Mouse (Mus musculus) kidney, embryonic 15.5 days (tissue): ENCODE measurements around the gene Map1b. TPM values are rescaled to one million over a fixed set of nuclear protein-coding genes. Genes with fewer than 3 reads are reported as not detected.

ENCODE experiments used
- ATAC-seq: fragments of 200-750 bp; cut with Nextera tagmentation; replicated peaks from 2 replicates; pipeline ENCODE4 v1.8.0; 2017; ENCODE audit warnings: moderate TSS enrichment; ENCODE audit not compliant: low FRiP score
- H3K27ac ChIP-seq: fragments of 300-500 bp; sonication (generic); 2 replicates; pipeline ENCODE4 v1.5.1; 2015; ENCODE audit warnings: mild to moderate bottlenecking, inconsistent platforms
- H3K27me3 ChIP-seq: fragments of 300-500 bp; sonication (generic); 2 replicates; pipeline ENCODE4 v1.6.1; 2015; ENCODE audit warnings: inconsistent platforms
- H3K36me3 ChIP-seq: fragments of 300-500 bp; sonication (generic); 2 replicates; pipeline ENCODE4 v1.6.1; 2015; ENCODE audit warnings: inconsistent platforms
- H3K4me1 ChIP-seq: fragments of 300-500 bp; sonication (generic); 2 replicates; pipeline ENCODE4 v1.6.1; 2015; ENCODE audit warnings: inconsistent platforms
- H3K4me2 ChIP-seq: fragments of 300-500 bp; sonication (generic); 2 replicates; pipeline ENCODE4 v1.6.1; 2015; ENCODE audit warnings: moderate library complexity, mild to moderate bottlenecking, inconsistent platforms
- H3K4me3 ChIP-seq: fragments of 300-500 bp; sonication (generic); replicated peaks from 2 replicates; pipeline ENCODE4 v1.5.1; 2015; ENCODE audit warnings: mild to moderate bottlenecking, inconsistent platforms
- H3K9ac ChIP-seq: fragments of 300-500 bp; sonication (generic); 2 replicates; pipeline ENCODE4 v1.6.1; 2015; ENCODE audit warnings: mild to moderate bottlenecking, inconsistent platforms
- H3K9me3 ChIP-seq: fragments of 300-500 bp; sonication (generic); replicated peaks from 2 replicates; pipeline ENCODE4 v1.6.1; 2016; ENCODE audit warnings: inconsistent platforms
- WGBS: fragments of 180-500 bp; shearing (Covaris S2); methylation state at CpG from one replicate; pipeline ENCODE4 v1.1.7; 2015; ENCODE audit warnings: mixed read lengths; 5-methylcytosine and 5-hydroxymethylcytosine counted together
- polyA plus RNA-seq: library from polyadenylated mRNA; unstranded; fragments of >200 nt; fragmentation: Nextera tagmentation; extraction: Ambion mirVana; gene quantifications from 2 replicates; pipeline ENCODE4 v1.2.1, GENCODE M21; 2015

The Map1b gene
- polyA plus RNA-seq, 1 experiment from 2014 or later, result 76.4 TPM

GRCm38 (mm10) chr13:99443484-99444175 is 72.7 kb downstream of the Map1b start:
- peaks cover 15% of the 10 kb centered on the region for H3K4me1 ChIP-seq
- H3K9ac ChIP-seq, result no peak overlapping the region
- H3K27ac ChIP-seq, result no peak overlapping the region
- H3K4me3 ChIP-seq, result no peak overlapping the region
- no peak overlapping the region for H3K4me2 ChIP-seq
- peaks cover 20% of the 10 kb centered on the region for H3K36me3 ChIP-seq
- 84% methylated on average over 7 of the region's 7 CpGs for WGBS
- H3K27me3 ChIP-seq, result no peaks in the 10 kb centered on the region
- no peak for ATAC-seq
- H3K9me3 ChIP-seq, result no peaks in the 10 kb centered on the region

GRCm38 (mm10) chr13:99442434-99443249 is 73.7 kb downstream of the Map1b start:
- Histone ChIP-seq H3K36me3 (peaks cover 20% of the 10 kb centered on the region), H3K9me3 (no peaks in the 10 kb centered on the region), H3K27me3 (no peaks in the 10 kb centered on the region), H3K4me3 (no peak overlapping the region), H3K27ac (no peak overlapping the region), H3K4me1 (peaks cover 15% of the 10 kb centered on the region), H3K9ac (no peak overlapping the region), H3K4me2 (no peak overlapping the region)
- 83% methylated on average over 12 of the region's 12 CpGs for WGBS
- no peak for ATAC-seq

GRCm38 (mm10) chr13:99441700-99442433 is 74.5 kb downstream of the Map1b start:
- 60% methylated on average over 18 of the region's 18 CpGs for WGBS
- no peak for ATAC-seq
- H3K9ac ChIP-seq, result no peak overlapping the region

GRCm38 (mm10) chr13:99440228-99440627 is 76.1 kb downstream of the Map1b start:
- WGBS, result 88% methylated on average over 2 of the region's 2 CpGs
- H3K4me3 ChIP-seq, result no peak overlapping the region
- H3K9ac ChIP-seq, result no peak overlapping the region
- peaks cover 15% of the 10 kb centered on the region for H3K4me1 ChIP-seq
- peaks cover 23% of the 10 kb centered on the region for H3K36me3 ChIP-seq
- H3K27ac ChIP-seq, result no peak overlapping the region
- H3K27me3 ChIP-seq, result no peaks in the 10 kb centered on the region
- no peak for ATAC-seq
- no peaks in the 10 kb centered on the region for H3K9me3 ChIP-seq
- no peak overlapping the region for H3K4me2 ChIP-seq

More at GRCm38 (mm10) chr13:99441700-99442433, 74.5 kb downstream of the Map1b start:
- H3K4me3 ChIP-seq, result no peak overlapping the region
- peaks cover 15% of the 10 kb centered on the region for H3K4me1 ChIP-seq
- no peak overlapping the region for H3K4me2 ChIP-seq
- H3K9me3 ChIP-seq, result no peaks in the 10 kb centered on the region
- no peaks in the 10 kb centered on the region for H3K27me3 ChIP-seq
- H3K36me3 ChIP-seq, result peaks cover 20% of the 10 kb centered on the region
- no peak overlapping the region for H3K27ac ChIP-seq

- Histone ChIP-seq H3K9me3 (no peaks in the 10 kb centered on the region), H3K9ac (no peak overlapping the region), H3K27ac (no peak overlapping the region), H3K4me2 (no peak overlapping the region), H3K36me3 (peaks cover 32% of the 10 kb centered on the region), H3K27me3 (no peaks in the 10 kb centered on the region), H3K4me3 (no peak overlapping the region), H3K4me1 (peaks cover 7% of the 10 kb centered on the region)
- no peak for ATAC-seq
- 92% methylated on average over 5 of the region's 5 CpGs for WGBS
Observed at GRCm38 (mm10) chr13:99439357-99439756, 77.0 kb downstream of the Map1b start.

- Histone ChIP-seq H3K27ac (no peak overlapping the region), H3K36me3 (peaks cover 47% of the 10 kb centered on the region), H3K4me2 (no peak overlapping the region), H3K9me3 (no peaks in the 10 kb centered on the region), H3K9ac (no peak overlapping the region), H3K4me1 (peaks cover 5% of the 10 kb centered on the region; the same call in 1 of the 2 replicates), H3K27me3 (no peaks in the 10 kb centered on the region), H3K4me3 (no peak overlapping the region)
- no peak for ATAC-seq
Observed at GRCm38 (mm10) chr13:99437051-99437450, 79.3 kb downstream of the Map1b start.

GRCm38 (mm10) chr13:99434494-99434893 is 81.8 kb downstream of the Map1b start:
- H3K4me3 ChIP-seq, result no peak overlapping the region

GRCm38 (mm10) chr13:99433068-99434008 is 83.0 kb downstream of the Map1b start:
- Histone ChIP-seq H3K27ac (no peak overlapping the region), H3K4me3 (no peak overlapping the region), H3K4me1 (no peaks in the 10 kb centered on the region), H3K27me3 (no peaks in the 10 kb centered on the region), H3K36me3 (peaks cover 60% of the 10 kb centered on the region), H3K9me3 (no peaks in the 10 kb centered on the region), H3K4me2 (no peak overlapping the region), H3K9ac (no peak overlapping the region)
- ATAC-seq, result no peak
- WGBS, result 95% methylated on average over 29 of the region's 29 CpGs

More at GRCm38 (mm10) chr13:99434494-99434893, 81.8 kb downstream of the Map1b start:
- Histone ChIP-seq H3K4me2 (no peak overlapping the region), H3K9me3 (no peaks in the 10 kb centered on the region), H3K27me3 (no peaks in the 10 kb centered on the region), H3K4me1 (no peaks in the 10 kb centered on the region), H3K27ac (no peak overlapping the region), H3K36me3 (peaks cover 54% of the 10 kb centered on the region), H3K9ac (no peak overlapping the region)
- ATAC-seq, result no peak
- WGBS, result 94% methylated on average over 9 of the region's 9 CpGs

GRCm38 (mm10) chr13:99423581-99423980 is 92.8 kb downstream of the Map1b start:
- 33% methylated on average over 13 of the region's 13 CpGs for WGBS
- 0 out of 2 replicates have a peak overlapping the region, but pooled peaks have one; percentile 4 for H3K4me2 ChIP-seq
- no peak overlapping the region for H3K4me3 ChIP-seq
- H3K9me3 ChIP-seq, result no peaks in the 10 kb centered on the region
- no peak overlapping the region for H3K27ac ChIP-seq
- H3K36me3 ChIP-seq, result peaks cover 36% of the 10 kb centered on the region
- ATAC-seq, result no peak
- H3K27me3 ChIP-seq, result no peaks in the 10 kb centered on the region
- H3K4me1 ChIP-seq, result peaks cover 6% of the 10 kb centered on the region; the same call in 1 of the 2 replicates
- no peak overlapping the region for H3K9ac ChIP-seq

GRCm38 (mm10) chr13:99416601-99417000 is 99.7 kb downstream of the Map1b start:
- Histone ChIP-seq H3K9me3 (no peaks in the 10 kb centered on the region), H3K27me3 (no peaks in the 10 kb centered on the region), H3K36me3 (peaks cover 45% of the 10 kb centered on the region), H3K4me1 (peaks cover 39% of the 10 kb centered on the region), H3K9ac (no peak overlapping the region), H3K27ac (no peak overlapping the region), H3K4me2 (no peak overlapping the region), H3K4me3 (no peak overlapping the region)
- 86% methylated on average over 9 of the region's 9 CpGs for WGBS
- ATAC-seq, result no peak

- Histone ChIP-seq H3K4me2 (no peak overlapping the region), H3K9me3 (no peaks in the 10 kb centered on the region), H3K27me3 (no peaks in the 10 kb centered on the region), H3K4me3 (no peak overlapping the region), H3K9ac (no peak overlapping the region), H3K36me3 (peaks cover 64% of the 10 kb centered on the region), H3K27ac (peak overlapping the region; percentile 78), H3K4me1 (peaks cover 45% of the 10 kb centered on the region)
- 48% methylated on average over 10 of the region's 10 CpGs for WGBS
- ATAC-seq, result peak; percentile 12; the same call in 1 of the 2 replicates
Observed at GRCm38 (mm10) chr13:99414352-99414742, 102.0 kb downstream of the Map1b start.
